Mouse (Mus musculus) G1E (cell line): ENCODE data around the gene Rubcn.

Experiments
- CTCF ChIP-seq: IDR thresholded peaks from 2 replicates; pipeline ENCODE4 v1.5.1; 2012; ENCODE audit warnings: low read depth, low read length, inconsistent platforms, mixed read lengths
- GATA1 ChIP-seq: IDR thresholded peaks from 2 replicates; pipeline ENCODE4 v1.6.1; 2012; ENCODE audit warnings: borderline replicate concordance, low read length, inconsistent platforms, mixed read lengths

- TF ChIP-seq GATA1 (no peak), CTCF (no peak)
Observed at GRCm38 (mm10) chr16:32829104-32829503, 48.5 kb downstream of the Rubcn start.
